Mouse (Mus musculus): Measurements from ENCODE around the gene Acad10.
A peak's percentile ranks its signal among the peaks of the same experiment; 100 is the strongest.
"Not testable (repeated sequence)": the region's sequence is repeated elsewhere in the genome, so short reads cannot be mapped to it uniquely, and the experiment has no call there.

Acad10 gene

GRCm38 (mm10) chr5:121656866-121657265 is 3.4 kb downstream of the Acad10 start:
- peak; percentile 36 for DNase-seq

GRCm38 (mm10) chr5:121654526-121654925 is 5.8 kb downstream of the Acad10 start:
- DNase-seq: no peak

- no peak for DNase-seq
These were observed 11.2 kb downstream of the Acad10 start for GRCm38 (mm10) chr5:121649134-121649533.

- no peak for DNase-seq
These were observed 20.7 kb downstream of the Acad10 start for GRCm38 (mm10) chr5:121639601-121640000.

GRCm38 (mm10) chr5:121637296-121637695 is 23.0 kb downstream of the Acad10 start:
- no peak for DNase-seq

GRCm38 (mm10) chr5:121634668-121635067 is 25.6 kb downstream of the Acad10 start:
- no peak for DNase-seq

GRCm38 (mm10) chr5:121632804-121633203 is 27.5 kb downstream of the Acad10 start:
- no peak for DNase-seq

- peak; percentile 19 for DNase-seq
These were observed 29.1 kb downstream of the Acad10 start for GRCm38 (mm10) chr5:121631106-121631647.

- peak; percentile 77 for DNase-seq
These were observed 32.4 kb downstream of the Acad10 start for GRCm38 (mm10) chr5:121627871-121628270.

GRCm38 (mm10) chr5:121623241-121623640 is 37.1 kb downstream of the Acad10 start:
- DNase-seq: no peak

- no peak for DNase-seq
These were observed 39.2 kb downstream of the Acad10 start for GRCm38 (mm10) chr5:121621102-121621501.

GRCm38 (mm10) chr5:121618592-121619513 is 41.5 kb downstream of the Acad10 start, which contains the start of gene Acad12:
Gene Acad12 (minus strand): TSS chr5:121618938.
- DNase-seq: peak; percentile 92

GRCm38 (mm10) chr5:121614921-121615320 is 45.4 kb downstream of the Acad10 start:
- DNase-seq: not testable (repeated sequence)

- DNase-seq: no peak
These were observed 48.3 kb downstream of the Acad10 start for GRCm38 (mm10) chr5:121612036-121612435.

GRCm38 (mm10) chr5:121609556-121610135 is 50.7 kb downstream of the Acad10 start:
- not testable (repeated sequence) for DNase-seq

- DNase-seq: peak; percentile 82
These were observed 54.2 kb downstream of the Acad10 start for GRCm38 (mm10) chr5:121606151-121606550.

- DNase-seq: peak; percentile 48
These were observed 56.5 kb downstream of the Acad10 start for GRCm38 (mm10) chr5:121603815-121604214.

GRCm38 (mm10) chr5:121601547-121602299 is 58.6 kb downstream of the Acad10 start:
- peak; percentile 93 for DNase-seq

GRCm38 (mm10) chr5:121598871-121599610 is 61.3 kb downstream of the Acad10 start:
- peak; percentile 56 for DNase-seq

- no peak for DNase-seq
These were observed 62.2 kb downstream of the Acad10 start for GRCm38 (mm10) chr5:121597991-121598537.

GRCm38 (mm10) chr5:121597332-121597731 is 63.0 kb downstream of the Acad10 start:
- no peak for DNase-seq

GRCm38 (mm10) chr5:121596226-121596625 is 64.1 kb downstream of the Acad10 start:
- DNase-seq: no peak
